Mouse (Mus musculus): Measurements from ENCODE around the gene Fam216a. TPM values are rescaled to one million over a fixed set of nuclear protein-coding genes. Genes with fewer than 3 reads are reported as not detected.
"Not testable (repeated sequence)": the region's sequence is repeated elsewhere in the genome, so short reads cannot be mapped to it uniquely, and the experiment has no call there.

Gene Fam216a
- polyA plus RNA-seq, 1 experiment from 2014 or later, result 90.5 TPM

GRCm38 (mm10) chr5:122342874-122343273 lies 29.3 kb downstream of the Fam216a start:
- no peak overlapping the region for H3K4me3 ChIP-seq
- H3K9ac ChIP-seq, result no peak overlapping the region
- no peaks in the 10 kb centered on the region for H3K4me1 ChIP-seq
- no peaks in the 10 kb centered on the region for H3K27me3 ChIP-seq
- H3K36me3 ChIP-seq, result no peaks in the 10 kb centered on the region
- no peaks in the 10 kb centered on the region for H3K9me3 ChIP-seq
- 89% methylated on average over 1 of the region's 1 CpGs for WGBS
- no peak for ATAC-seq (ENCODE audit: insufficient number of reproducible peaks, insufficient read depth, low FRiP score, low TSS enrichment)
- H3K4me2 ChIP-seq (replicated peaks), result no peak overlapping the region
- H3K27ac ChIP-seq, result no peak overlapping the region

DNA sequence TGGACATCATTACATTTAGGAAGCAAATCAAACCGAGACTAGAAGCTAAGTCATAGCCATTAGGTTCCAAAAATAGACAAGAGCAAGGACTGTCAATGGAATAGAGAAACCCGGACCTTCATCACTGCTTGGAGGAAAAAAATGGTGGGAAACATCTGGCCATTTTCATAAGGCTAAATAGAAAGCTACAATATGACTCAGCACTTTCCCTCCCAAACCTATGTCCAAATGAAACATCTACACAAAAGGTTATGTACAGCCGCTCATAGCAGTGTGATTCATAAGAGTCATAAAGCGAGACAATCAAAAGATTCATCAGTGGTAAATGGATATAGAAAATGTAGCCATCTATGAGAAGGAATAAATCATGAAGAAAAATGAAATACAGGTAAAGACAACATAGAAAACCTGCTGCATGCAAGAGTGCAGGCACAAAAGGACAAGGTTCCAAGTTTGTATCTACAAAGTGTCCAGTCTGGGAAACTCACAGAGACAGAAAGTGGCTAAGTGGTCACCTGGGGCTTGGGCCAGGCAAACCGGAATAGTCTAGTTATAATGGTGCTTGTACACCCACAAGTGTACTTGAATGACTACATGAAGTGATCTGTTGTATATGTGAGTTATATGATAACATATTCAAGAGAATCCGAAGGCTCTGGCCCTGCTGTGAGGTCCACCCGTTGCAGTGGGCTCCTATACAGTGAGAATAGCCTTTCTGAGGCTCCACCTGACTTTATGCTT lies 35.4 kb downstream of the Fam216a start:
- H3K36me3 ChIP-seq, result no peaks in the 10 kb centered on the region
- H3K4me3 ChIP-seq, result no peak overlapping the region

DNA sequence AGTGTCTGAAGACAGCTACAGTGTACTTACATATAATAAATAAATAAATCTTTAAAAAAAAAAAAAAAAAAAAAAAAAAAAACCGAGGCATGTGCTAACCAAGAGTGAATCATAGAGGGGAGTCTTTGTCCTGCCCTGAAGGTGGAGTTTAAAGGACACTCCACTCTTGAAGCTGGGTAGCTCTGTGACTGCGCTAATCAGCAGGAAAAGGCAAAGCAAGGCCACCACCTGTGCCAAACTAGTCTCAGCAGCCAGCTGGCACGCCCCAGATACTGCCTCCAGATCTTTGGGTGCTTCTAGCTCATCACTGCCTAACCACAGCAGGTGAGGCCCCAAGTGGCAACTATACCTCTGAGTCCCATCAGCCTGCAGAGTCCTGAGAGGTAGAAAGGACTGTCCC lies 37.5 kb downstream of the Fam216a start:
- Histone ChIP-seq H3K36me3 (no peaks in the 10 kb centered on the region), H3K27me3 (no peaks in the 10 kb centered on the region), H3K9ac (no peak overlapping the region), H3K27ac (no peak overlapping the region), H3K4me3 (no peak overlapping the region), H3K9me3 (no peaks in the 10 kb centered on the region), H3K4me1 (no peaks in the 10 kb centered on the region), H3K4me2 (replicated peaks) (no peak overlapping the region)
- WGBS, result 83% methylated on average over 3 of the region's 3 CpGs
- no peak for ATAC-seq (ENCODE audit: insufficient number of reproducible peaks, insufficient read depth, low FRiP score, low TSS enrichment)

More for the DNA sequence above, 35.4 kb downstream of the Fam216a start:
- no peak overlapping the region for H3K27ac ChIP-seq
- H3K4me1 ChIP-seq, result no peaks in the 10 kb centered on the region
- ATAC-seq (ENCODE audit: insufficient number of reproducible peaks, insufficient read depth, low FRiP score, low TSS enrichment), result no peak
- WGBS, result 93% methylated on average over 7 of the region's 7 CpGs
- no peaks in the 10 kb centered on the region for H3K9me3 ChIP-seq
- H3K9ac ChIP-seq, result no peak overlapping the region
- no peaks in the 10 kb centered on the region for H3K27me3 ChIP-seq
- H3K4me2 ChIP-seq (replicated peaks), result no peak overlapping the region

GRCm38 (mm10) chr5:122330269-122330668 lies 41.9 kb downstream of the Fam216a start:
- Histone ChIP-seq H3K27ac (no peak overlapping the region), H3K4me3 (no peak overlapping the region), H3K9me3 (no peaks in the 10 kb centered on the region), H3K36me3 (peaks cover 19% of the 10 kb centered on the region; the same call in 1 of the 2 replicates), H3K4me2 (replicated peaks) (no peak overlapping the region), H3K27me3 (no peaks in the 10 kb centered on the region), H3K4me1 (no peaks in the 10 kb centered on the region), H3K9ac (no peak overlapping the region)
- WGBS, result 92% methylated on average over 4 of the region's 4 CpGs
- ATAC-seq (ENCODE audit: insufficient number of reproducible peaks, insufficient read depth, low FRiP score, low TSS enrichment), result no peak

DNA sequence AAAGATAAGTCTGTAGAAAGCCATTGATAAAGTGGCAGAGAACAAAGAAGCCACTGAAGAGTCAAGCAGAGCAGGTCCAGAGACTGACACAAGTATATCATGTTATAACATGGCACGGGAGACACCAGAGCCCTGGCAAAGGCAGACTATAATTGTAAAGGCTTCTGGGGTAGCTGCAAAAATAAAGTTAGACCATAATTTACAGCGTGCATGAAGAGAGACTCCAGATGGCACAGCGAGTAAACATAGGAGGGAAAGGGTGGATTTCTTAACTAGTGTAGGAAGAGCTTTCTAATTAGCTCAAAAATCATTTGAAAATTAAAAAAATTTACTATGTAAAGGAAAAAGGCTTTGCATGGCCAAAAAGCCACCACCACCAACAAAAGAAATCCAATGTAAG lies 44.9 kb downstream of the Fam216a start:
- Histone ChIP-seq H3K27me3 (no peaks in the 10 kb centered on the region), H3K4me3 (no peak overlapping the region), H3K9ac (no peak overlapping the region), H3K4me1 (no peaks in the 10 kb centered on the region), H3K36me3 (peaks cover 36% of the 10 kb centered on the region), H3K9me3 (no peaks in the 10 kb centered on the region), H3K4me2 (replicated peaks) (no peak overlapping the region), H3K27ac (no peak overlapping the region)
- no peak for ATAC-seq (ENCODE audit: insufficient number of reproducible peaks, insufficient read depth, low FRiP score, low TSS enrichment)
- 84% methylated on average over 3 of the region's 3 CpGs for WGBS

DNA sequence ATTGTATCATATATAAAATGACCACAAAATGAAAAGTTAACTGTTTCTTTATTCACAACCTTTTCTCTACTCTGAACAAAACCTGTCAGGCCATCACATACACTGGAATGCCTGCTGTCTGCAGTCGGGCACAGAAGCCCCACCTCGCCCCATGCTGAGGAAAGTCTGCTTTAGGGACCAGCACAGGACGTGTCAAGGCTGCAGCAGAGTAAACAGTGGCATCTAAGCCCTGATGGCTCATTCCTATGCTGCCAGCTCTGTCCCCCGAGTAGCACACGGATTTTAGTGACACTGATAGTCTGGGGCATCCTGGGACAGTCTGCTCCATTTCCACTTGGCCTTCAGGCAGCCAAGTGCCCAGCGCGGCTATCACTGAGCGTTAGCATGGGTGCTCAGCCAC lies 46.7 kb downstream of the Fam216a start:
- no peaks in the 10 kb centered on the region for H3K27me3 ChIP-seq
- H3K4me3 ChIP-seq, result no peak overlapping the region
- H3K4me2 ChIP-seq (replicated peaks), result no peak overlapping the region
- no peak for ATAC-seq (ENCODE audit: insufficient number of reproducible peaks, insufficient read depth, low FRiP score, low TSS enrichment)
- H3K9ac ChIP-seq, result no peak overlapping the region
- no peaks in the 10 kb centered on the region for H3K9me3 ChIP-seq
- no peak overlapping the region for H3K27ac ChIP-seq
- peaks cover 43% of the 10 kb centered on the region for H3K36me3 ChIP-seq
- 85% methylated on average over 8 of the region's 8 CpGs for WGBS
- H3K4me1 ChIP-seq, result no peaks in the 10 kb centered on the region

GRCm38 (mm10) chr5:122324608-122325431 lies 47.3 kb downstream of the Fam216a start:
- H3K9me3 ChIP-seq, result no peaks in the 10 kb centered on the region
- no peak overlapping the region for H3K27ac ChIP-seq
- no peak overlapping the region for H3K4me2 ChIP-seq (replicated peaks)
- H3K36me3 ChIP-seq, result peaks cover 50% of the 10 kb centered on the region
- H3K9ac ChIP-seq, result no peak overlapping the region
- ATAC-seq (ENCODE audit: insufficient number of reproducible peaks, insufficient read depth, low FRiP score, low TSS enrichment), result no peak
- 91% methylated on average over 23 of the region's 23 CpGs for WGBS
- no peaks in the 10 kb centered on the region for H3K27me3 ChIP-seq
- H3K4me1 ChIP-seq, result no peaks in the 10 kb centered on the region
- no peak overlapping the region for H3K4me3 ChIP-seq

DNA sequence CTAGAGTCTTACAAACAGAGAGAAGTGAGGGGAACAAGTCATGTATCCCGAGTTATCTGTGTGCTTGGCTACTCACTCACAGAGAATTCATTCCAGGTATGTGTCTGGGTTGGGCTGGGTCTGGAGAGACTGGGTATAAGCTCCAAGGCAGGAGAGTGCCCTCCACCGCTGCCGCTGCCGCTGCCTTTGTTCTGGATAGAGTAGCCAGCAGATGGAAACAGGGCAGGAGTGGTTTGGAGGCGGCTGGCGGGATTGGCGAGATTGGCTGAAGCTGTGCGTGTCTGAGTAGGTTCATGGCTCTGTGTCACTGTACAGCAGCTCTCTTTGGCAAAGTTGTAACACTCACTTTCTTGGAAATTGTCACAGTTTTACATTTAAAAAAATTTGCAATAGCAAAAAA lies 48.6 kb downstream of the Fam216a start:
- no peak overlapping the region for H3K4me2 ChIP-seq (replicated peaks)
- no peak overlapping the region for H3K27ac ChIP-seq
- no peak for ATAC-seq (ENCODE audit: insufficient number of reproducible peaks, insufficient read depth, low FRiP score, low TSS enrichment)
- no peaks in the 10 kb centered on the region for H3K27me3 ChIP-seq
- H3K9me3 ChIP-seq, result no peaks in the 10 kb centered on the region
- H3K4me3 ChIP-seq, result no peak overlapping the region
- peaks cover 50% of the 10 kb centered on the region for H3K36me3 ChIP-seq
- no peak overlapping the region for H3K9ac ChIP-seq
- no peaks in the 10 kb centered on the region for H3K4me1 ChIP-seq
- WGBS, result 70% methylated on average over 8 of the region's 8 CpGs

DNA sequence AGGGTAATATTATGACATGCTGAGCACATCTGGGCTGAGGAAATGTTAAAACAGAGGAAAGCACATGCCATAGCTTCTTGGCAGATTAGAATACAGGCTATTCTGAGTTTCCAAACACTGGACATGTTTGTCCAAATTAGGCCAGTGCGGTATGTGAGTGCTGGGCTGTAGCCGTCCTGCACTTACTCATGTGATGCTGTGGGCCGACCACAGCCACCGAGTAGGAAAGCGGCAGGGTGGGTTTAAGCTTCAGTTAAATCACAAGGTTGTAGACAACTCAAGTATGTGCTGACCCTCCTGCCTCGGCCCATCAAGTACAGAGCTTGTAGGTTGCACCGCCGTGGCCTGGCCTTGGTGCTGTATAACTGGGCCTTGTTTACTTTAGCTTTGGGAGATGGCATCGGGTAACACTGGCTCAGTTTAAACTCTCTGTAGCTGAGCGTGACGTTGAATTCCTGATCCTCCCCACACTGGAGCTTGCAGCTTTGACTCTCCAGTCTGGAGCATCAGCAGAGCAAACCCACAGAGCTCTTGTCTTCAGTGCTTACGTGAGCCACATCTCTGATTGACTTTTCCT lies 51.9 kb downstream of the Fam216a start:
- Histone ChIP-seq H3K4me1 (0 out of 2 replicates have a peak, but pooled peaks cover under 1% of the 10 kb centered on the region), H3K4me2 (replicated peaks) (no peak overlapping the region), H3K9ac (no peak overlapping the region), H3K4me3 (no peak overlapping the region), H3K27me3 (no peaks in the 10 kb centered on the region), H3K27ac (no peak overlapping the region), H3K9me3 (no peaks in the 10 kb centered on the region), H3K36me3 (peaks cover 54% of the 10 kb centered on the region)
- no peak for ATAC-seq (ENCODE audit: insufficient number of reproducible peaks, insufficient read depth, low FRiP score, low TSS enrichment)
- 60% methylated on average over 12 of the region's 12 CpGs for WGBS

GRCm38 (mm10) chr5:122319474-122320204 lies 52.5 kb downstream of the Fam216a start:
- no peaks in the 10 kb centered on the region for H3K27me3 ChIP-seq
- peaks cover 48% of the 10 kb centered on the region for H3K36me3 ChIP-seq
- 77% methylated on average over 14 of the region's 14 CpGs for WGBS
- no peak overlapping the region for H3K27ac ChIP-seq
- H3K4me2 ChIP-seq (replicated peaks), result no peak overlapping the region
- no peak overlapping the region for H3K4me3 ChIP-seq
- no peak overlapping the region for H3K9ac ChIP-seq
- H3K4me1 ChIP-seq, result 0 out of 2 replicates have a peak, but pooled peaks cover 6% of the 10 kb centered on the region
- H3K9me3 ChIP-seq, result no peaks in the 10 kb centered on the region
- ATAC-seq (ENCODE audit: insufficient number of reproducible peaks, insufficient read depth, low FRiP score, low TSS enrichment), result no peak

GRCm38 (mm10) chr5:122318976-122319375 lies 53.2 kb downstream of the Fam216a start:
- H3K27me3 ChIP-seq; H3K4me2 ChIP-seq (replicated peaks); H3K27ac ChIP-seq; H3K4me3 ChIP-seq; H3K9me3 ChIP-seq; ATAC-seq (ENCODE audit: insufficient number of reproducible peaks, insufficient read depth, low FRiP score, low TSS enrichment); H3K4me1 ChIP-seq; H3K9ac ChIP-seq: not testable (repeated sequence)
- peaks cover 42% of the 10 kb centered on the region for H3K36me3 ChIP-seq
- WGBS, result 74% methylated on average over 3 of the region's 3 CpGs

Measured in embryonic facial prominence, embryonic 12.5 days (tissue).